Mouse (Mus musculus) adrenal gland, adult 10 weeks (tissue): ENCODE data around the gene Vmo1. TPM values are rescaled to one million over a fixed set of nuclear protein-coding genes. Genes with fewer than 3 reads are reported as not detected.

ENCODE experiments used
- polyA plus RNA-seq: library from polyadenylated mRNA; stranded (reverse); fragments of 350-450 nt; fragmentation: Illumina TruSeq; extraction: RNeasy Lipid Tissue Mini Kit (QIAGEN cat#74804); gene quantifications from one replicate; pipeline ENCODE4 v1.2.3, GENCODE M21; 2014; ENCODE audit warnings: low read depth, low replicate concordance

Gene Vmo1
- not detected for polyA plus RNA-seq

GRCm38 (mm10) chr11:70514288-70514687 is at the start of gene Vmo1:
Gene Vmo1, minus strand, starts transcription at chr11:70514616.

GRCm38 (mm10) chr11:70562287-70562994 is 48.0 kb upstream of the Vmo1 start, which contains the start of gene Mink1:
Gene Mink1, plus strand, starts transcription at chr11:70562881.

GRCm38 (mm10) chr11:70539877-70540587 is 25.6 kb upstream of the Vmo1 start, which contains the start of gene Pld2:
Gene Pld2, plus strand, starts transcription at chr11:70540064.

GRCm38 (mm10) chr11:70532839-70533238 is 18.4 kb upstream of the Vmo1 start, which contains the start of gene Gm40193:
Gene Gm40193, minus strand, starts transcription at chr11:70532939.

GRCm38 (mm10) chr11:70525184-70525678 is 10.8 kb upstream of the Vmo1 start, which contains the start of gene Psmb6:
Gene Psmb6, plus strand, starts transcription at chr11:70525367.

GRCm38 (mm10) chr11:70518923-70519322 is 4.5 kb upstream of the Vmo1 start, which contains the start of gene Gltpd2:
Gene Gltpd2, plus strand, starts transcription at chr11:70519196.

GRCm38 (mm10) chr11:70504970-70505369 is 9.4 kb downstream of the Vmo1 start, which contains the start of gene Tm4sf5:
Gene Tm4sf5, plus strand, starts transcription at chr11:70505244.

Other genes starting within 250 kb of the Vmo1 start
- gene Alox12e, start 192.0 kb downstream of the Vmo1 start, polyA plus RNA-seq: not detected
- gene Alox15, start 162.6 kb downstream of the Vmo1 start, polyA plus RNA-seq: not detected
- 8.9 TPM for gene Pelp1, start 104.6 kb downstream of the Vmo1 start, polyA plus RNA-seq
- gene Arrb2, start 82.0 kb downstream of the Vmo1 start, polyA plus RNA-seq: 2.3 TPM
- 5.6 TPM for gene Med11, start 62.7 kb downstream of the Vmo1 start, polyA plus RNA-seq
- gene Zmynd15, start 55.2 kb downstream of the Vmo1 start, polyA plus RNA-seq: 0.35 TPM
- gene Cxcl16, start 54.6 kb downstream of the Vmo1 start, polyA plus RNA-seq: 10.3 TPM
- not detected for gene Tm4sf5, start 9.4 kb downstream of the Vmo1 start, polyA plus RNA-seq
- gene Gltpd2, start 4.6 kb upstream of the Vmo1 start, polyA plus RNA-seq: not detected
- gene Psmb6, start 10.8 kb upstream of the Vmo1 start, polyA plus RNA-seq: 23.1 TPM
- gene Gm40193, start 18.3 kb upstream of the Vmo1 start, polyA plus RNA-seq: not detected
- gene Pld2, start 25.4 kb upstream of the Vmo1 start, polyA plus RNA-seq: 1.0 TPM
- gene Mink1, start 48.3 kb upstream of the Vmo1 start, polyA plus RNA-seq: 2.2 TPM
- gene 4930544D05Rik, start 101.2 kb upstream of the Vmo1 start, polyA plus RNA-seq: not detected
- gene Chrne, start 104.6 kb upstream of the Vmo1 start, polyA plus RNA-seq: not detected
- not detected for gene Gp1ba, start 124.5 kb upstream of the Vmo1 start, polyA plus RNA-seq
- 33.4 TPM for gene Rnf167, start 132.6 kb upstream of the Vmo1 start, polyA plus RNA-seq
- gene Slc25a11, start 132.9 kb upstream of the Vmo1 start, polyA plus RNA-seq: 30.6 TPM
- gene Pfn1, start 140.0 kb upstream of the Vmo1 start, polyA plus RNA-seq: 121 TPM
- gene Eno3, start 142.6 kb upstream of the Vmo1 start, polyA plus RNA-seq: 2.7 TPM
- gene Spag7, start 154.8 kb upstream of the Vmo1 start, polyA plus RNA-seq: 39.1 TPM
- gene Camta2, start 173.5 kb upstream of the Vmo1 start, polyA plus RNA-seq: 0.87 TPM
- gene Inca1, start 185.5 kb upstream of the Vmo1 start, polyA plus RNA-seq: 3.7 TPM
- gene Kif1c, start 185.9 kb upstream of the Vmo1 start, polyA plus RNA-seq: 32.8 TPM
- gene Zfp3, start 249.6 kb upstream of the Vmo1 start, polyA plus RNA-seq: 4.4 TPM